In genomic region chr6:94634274-94634673, GRCm38 (mm10) we compare ENCODE assay signal across 17 mouse cellular contexts.
DNase-seq lines count a peak whose midpoint lies in the region; ATAC-seq and TF ChIP-seq lines count a peak whose summit lies in the region.
"Had no signal": no experiment of that assay in that cellular context is flagged by ENCODE, and none has a peak within 500 bp of the region (broad histone marks: within the 10 kb centered on the region; RNA-seq: fewer than 3 reads in every experiment).

No protein-coding gene starts in this region.

- ATAC-seq in liver, embryonic 16.5 days (ENCODE audit: low read depth) = peak; percentile 53
- ATAC-seq: forebrain, embryonic 13.5 days had no signal

- TF ChIP-seq CTCF in gastrocnemius, adult 2 months (IDR thresholded peaks at IDR 0.05) = no peak
- no peak for TF ChIP-seq CTCF in thymus, adult 2 months (IDR thresholded peaks at IDR 0.05; ENCODE audit: borderline replicate concordance, control insufficient read depth, extremely low read depth, insufficient read depth, low read length, poor library complexity)
- no peak for TF ChIP-seq CTCF in cerebellum, adult 2 months (IDR thresholded peaks at IDR 0.05; ENCODE audit: borderline replicate concordance, insufficient read depth, low read depth, low read length)

- no peaks in the 10 kb centered on the region for H3K9me3 ChIP-seq in liver, embryonic 16.5 days (replicated peaks; ENCODE audit: control insufficient read depth, low read length)
- H3K9me3 ChIP-seq: embryonic facial prominence, embryonic 13.5 days; forebrain, embryonic 13.5 days; kidney, embryonic 15.5 days; liver, embryonic 15.5 days had no signal

- TF ChIP-seq POLR2A in thymus, adult 2 months (IDR thresholded peaks at IDR 0.05; ENCODE audit: control insufficient read depth, extremely low read depth, insufficient read depth, low read length, poor library complexity) = no peak
- TF ChIP-seq POLR2A in cerebellum, adult 2 months (IDR thresholded peaks at IDR 0.05; ENCODE audit: borderline replicate concordance, insufficient read depth, low read length) = no peak

- no peak overlapping the region for H3K4me2 ChIP-seq in liver, embryonic 16.5 days (ENCODE audit: low read depth, low read length)
- H3K4me2 ChIP-seq: embryonic facial prominence, embryonic 13.5 days; forebrain, embryonic 13.5 days; kidney, embryonic 15.5 days; liver, embryonic 15.5 days had no signal

- no peaks in the 10 kb centered on the region for H3K36me3 ChIP-seq in thymus, adult 2 months (ENCODE audit: control insufficient read depth, insufficient read depth, low read length)
- no peaks in the 10 kb centered on the region for H3K36me3 ChIP-seq in liver, embryonic 16.5 days (ENCODE audit: control insufficient read depth, insufficient read depth)
- H3K36me3 ChIP-seq: kidney, embryonic 15.5 days; liver, embryonic 15.5 days had no signal

- H3K9ac ChIP-seq in liver, embryonic 16.5 days (ENCODE audit: low read depth, low read length) = no peak overlapping the region
- H3K9ac ChIP-seq: embryonic facial prominence, embryonic 13.5 days; forebrain, embryonic 13.5 days; kidney, embryonic 15.5 days; liver, embryonic 15.5 days had no signal

- H3K4me3 ChIP-seq in gastrocnemius, adult 2 months = no peak overlapping the region
- no peak overlapping the region for H3K4me3 ChIP-seq in thymus, adult 2 months (ENCODE audit: control insufficient read depth, insufficient read depth, low read length)
- H3K4me3 ChIP-seq in liver, embryonic 16.5 days (ENCODE audit: low read depth, low read length) = no peak overlapping the region
- H3K4me3 ChIP-seq in cerebellum, adult 2 months (replicated peaks; ENCODE audit: insufficient read depth, low read depth, low read length) = no peak overlapping the region
- H3K4me3 ChIP-seq: embryonic facial prominence, embryonic 13.5 days; forebrain, embryonic 13.5 days; kidney, embryonic 15.5 days; liver, embryonic 15.5 days had no signal

- WGBS in thymus, adult 2 months = 8% methylated on average over 4 of the region's 4 CpGs
- 51% methylated on average over 4 of the region's 4 CpGs for WGBS in liver, embryonic 16.5 days (ENCODE audit: insufficient replicate concordance)
- 83% methylated on average over 4 of the region's 4 CpGs for WGBS in cerebellum, adult 2 months

- H3K4me1 ChIP-seq in thymus, adult 2 months (replicated peaks; ENCODE audit: control insufficient read depth, insufficient read depth, low read length) = peaks cover 43% of the 10 kb centered on the region
- peaks cover 3% of the 10 kb centered on the region; the same call in 1 of the 2 replicates for H3K4me1 ChIP-seq in liver, embryonic 16.5 days (ENCODE audit: control insufficient read depth, low read depth, low read length)
- H3K4me1 ChIP-seq in cerebellum, adult 2 months (ENCODE audit: control insufficient read depth, insufficient read depth, low read length) = peaks cover 12% of the 10 kb centered on the region

- DNase-seq in gastrocnemius, adult 2 months = no peak
- DNase-seq in gastrocnemius, postnatal 14 days = no peak
- DNase-seq in thymus, adult 2 months = peak; percentile 30
- no peak for DNase-seq in thymus, postnatal 10 days (ENCODE audit: low spot score in 2 of 2)
- peak; percentile 44 for DNase-seq in thymus, postnatal 4 days
- no peak for DNase-seq in cerebellum, adult 2 months
- no peak for DNase-seq in heart, postnatal 14 days
- DNase-seq: adrenal gland, postnatal 36 days; cerebellum, postnatal 36 days; heart, postnatal 4 days; layer of hippocampus, adult 9-11 months had no signal

- intact Hi-C loops in gastrocnemius, adult 2 months (cut with DNase I) = no loop called here
- intact Hi-C loops in gastrocnemius, postnatal 14 days (cut with DNase I; ENCODE audit: low total_unique reads) = no loop called here
- intact Hi-C loops in heart, postnatal 14 days (cut with DNase I) = no loop called here

- peak overlapping the region; percentile 66 for H3K27ac ChIP-seq in gastrocnemius, adult 2 months
- peak overlapping the region; percentile 93 for H3K27ac ChIP-seq in thymus, adult 2 months (ENCODE audit: control insufficient read depth, insufficient read depth, low read length)
- H3K27ac ChIP-seq in liver, embryonic 16.5 days (ENCODE audit: low read length) = no peak overlapping the region
- no peak overlapping the region for H3K27ac ChIP-seq in cerebellum, adult 2 months (ENCODE audit: insufficient read depth, low read length)
- H3K27ac ChIP-seq: embryonic facial prominence, embryonic 13.5 days; forebrain, embryonic 13.5 days; kidney, embryonic 15.5 days; liver, embryonic 15.5 days; macrophage had no signal

- H3K27me3 ChIP-seq in thymus, adult 2 months (ENCODE audit: control insufficient read depth, insufficient read depth, low read length) = no peaks in the 10 kb centered on the region
- H3K27me3 ChIP-seq in liver, embryonic 16.5 days (ENCODE audit: control insufficient read depth, insufficient read depth, low read depth, low read length) = no peaks in the 10 kb centered on the region
- no peaks in the 10 kb centered on the region for H3K27me3 ChIP-seq in cerebellum, adult 2 months (ENCODE audit: control insufficient read depth, insufficient read depth, low read length)
- H3K27me3 ChIP-seq: embryonic facial prominence, embryonic 13.5 days; forebrain, embryonic 13.5 days; kidney, embryonic 15.5 days; liver, embryonic 15.5 days had no signal

Comparison
In these comparisons a context has a peak if more than half of its experiments do, and no peak if none do; other contexts are left out.
1. DNase-seq: peak in thymus, adult 2 months (single experiment) and thymus, postnatal 4 days (single experiment); none in gastrocnemius, adult 2 months (single experiment), gastrocnemius, postnatal 14 days (single experiment), thymus, postnatal 10 days (0 of 2), cerebellum, adult 2 months (0 of 2) and heart, postnatal 14 days (0 of 2).
2. H3K27ac ChIP-seq: peak in gastrocnemius, adult 2 months (single experiment) and thymus, adult 2 months (single experiment); none in liver, embryonic 16.5 days (single experiment) and cerebellum, adult 2 months (single experiment).